Mouse (Mus musculus): Measurements from ENCODE around the gene Bach2. TPM values are rescaled to one million over a fixed set of nuclear protein-coding genes. Genes with fewer than 3 reads are reported as not detected.
A peak's percentile ranks its signal among the peaks of the same experiment; 100 is the strongest.

The Bach2 gene
- polyA plus RNA-seq, 1 experiment = 0.11 TPM

GRCm38 (mm10) chr4:32464540-32464939 is 225.9 kb downstream of the Bach2 start:
- no peaks in the 10 kb centered on the region for H3K27me3 ChIP-seq (ENCODE audit: control insufficient read depth, insufficient read depth, insufficient read length)
- no peaks in the 10 kb centered on the region for H3K79me2 ChIP-seq (ENCODE audit: control insufficient read depth, insufficient read depth)
- no peaks in the 10 kb centered on the region for H3K79me3 ChIP-seq (ENCODE audit: low read depth)
- no peak overlapping the region for H3ac ChIP-seq (ENCODE audit: control insufficient read depth, insufficient read length, low read depth)
- no peak for TF ChIP-seq CEBPB (IDR thresholded peaks at IDR 0.05; ENCODE audit: low read depth)
- TF ChIP-seq MYOG (IDR thresholded peaks at IDR 0.05; ENCODE audit: control insufficient read depth, extremely low read depth, insufficient read length) = no peak
- TF ChIP-seq CTCF (IDR thresholded peaks at IDR 0.05; ENCODE audit: control insufficient read depth, insufficient read depth, insufficient read length) = no peak
- TF ChIP-seq USF1 (IDR thresholded peaks at IDR 0.05; ENCODE audit: low read depth) = peak; percentile 66
- TF ChIP-seq FOSL1 (IDR thresholded peaks at IDR 0.05; ENCODE audit: insufficient read depth, low read length, poor library complexity, severe bottlenecking) = no peak
- no peaks in the 10 kb centered on the region for H3K36me3 ChIP-seq (ENCODE audit: control insufficient read depth, insufficient read depth)
- no peak overlapping the region for H3K4me3 ChIP-seq (ENCODE audit: insufficient read depth, poor library complexity, severe bottlenecking)

GRCm38 (mm10) chr4:32466031-32466430 is 227.4 kb downstream of the Bach2 start:
- no peak overlapping the region for H3K4me3 ChIP-seq (ENCODE audit: insufficient read depth, poor library complexity, severe bottlenecking)
- TF ChIP-seq MYOD1 (IDR thresholded peaks at IDR 0.05; ENCODE audit: control insufficient read depth, insufficient read length, low read depth) = no peak
- no peak for TF ChIP-seq FOSL1 (IDR thresholded peaks at IDR 0.05; ENCODE audit: insufficient read depth, low read length, poor library complexity, severe bottlenecking)
- TF ChIP-seq MYOG (IDR thresholded peaks at IDR 0.05; ENCODE audit: control insufficient read depth, extremely low read depth, insufficient read length) = no peak
- TF ChIP-seq CTCF (IDR thresholded peaks at IDR 0.05; ENCODE audit: control insufficient read depth, insufficient read depth, insufficient read length) = no peak
- no peak for TF ChIP-seq MAX (IDR thresholded peaks at IDR 0.05)
- TF ChIP-seq USF1 (IDR thresholded peaks at IDR 0.05; ENCODE audit: low read depth) = no peak
- no peak for TF ChIP-seq CEBPB (IDR thresholded peaks at IDR 0.05; ENCODE audit: low read depth)
- no peak overlapping the region for H3ac ChIP-seq (ENCODE audit: control insufficient read depth, insufficient read length, low read depth)
- no peaks in the 10 kb centered on the region for H3K79me2 ChIP-seq (ENCODE audit: control insufficient read depth, insufficient read depth)
- no peaks in the 10 kb centered on the region for H3K27me3 ChIP-seq (ENCODE audit: control insufficient read depth, insufficient read depth, insufficient read length)
- no peaks in the 10 kb centered on the region for H3K36me3 ChIP-seq (ENCODE audit: control insufficient read depth, insufficient read depth)
- no peaks in the 10 kb centered on the region for H3K79me3 ChIP-seq (ENCODE audit: low read depth)

GRCm38 (mm10) chr4:32477977-32478660 is 239.5 kb downstream of the Bach2 start:
- Histone ChIP-seq H3K27me3 (ENCODE audit: control insufficient read depth, insufficient read depth, insufficient read length) (no peaks in the 10 kb centered on the region), H3K79me2 (ENCODE audit: control insufficient read depth, insufficient read depth) (no peaks in the 10 kb centered on the region), H3K79me3 (ENCODE audit: low read depth) (no peaks in the 10 kb centered on the region), H3K36me3 (ENCODE audit: control insufficient read depth, insufficient read depth) (no peaks in the 10 kb centered on the region), H3ac (ENCODE audit: control insufficient read depth, insufficient read length, low read depth) (no peak overlapping the region), H3K4me3 (ENCODE audit: insufficient read depth, poor library complexity, severe bottlenecking) (no peak overlapping the region)
- TF ChIP-seq USF1 (IDR thresholded peaks at IDR 0.05; ENCODE audit: low read depth) (no peak), FOSL1 (IDR thresholded peaks at IDR 0.05; ENCODE audit: insufficient read depth, low read length, poor library complexity, severe bottlenecking) (no peak), CTCF (IDR thresholded peaks at IDR 0.05; ENCODE audit: control insufficient read depth, insufficient read depth, insufficient read length) (no peak), MYOG (IDR thresholded peaks at IDR 0.05; ENCODE audit: control insufficient read depth, extremely low read depth, insufficient read length) (no peak), MYOD1 (IDR thresholded peaks at IDR 0.05; ENCODE audit: control insufficient read depth, insufficient read length, low read depth) (no peak), MAX (IDR thresholded peaks at IDR 0.05) (no peak), CEBPB (IDR thresholded peaks at IDR 0.05; ENCODE audit: low read depth) (no peak)

GRCm38 (mm10) chr4:32479231-32479630 is 240.6 kb downstream of the Bach2 start:
- no peak for TF ChIP-seq CTCF (IDR thresholded peaks at IDR 0.05; ENCODE audit: control insufficient read depth, insufficient read depth, insufficient read length)
- TF ChIP-seq MYOG (IDR thresholded peaks at IDR 0.05; ENCODE audit: control insufficient read depth, extremely low read depth, insufficient read length) = no peak
- no peak for TF ChIP-seq CEBPB (IDR thresholded peaks at IDR 0.05; ENCODE audit: low read depth)
- no peak for TF ChIP-seq FOSL1 (IDR thresholded peaks at IDR 0.05; ENCODE audit: insufficient read depth, low read length, poor library complexity, severe bottlenecking)

GRCm38 (mm10) chr4:32479801-32480700 is 241.4 kb downstream of the Bach2 start:
- Histone ChIP-seq H3K27me3 (ENCODE audit: control insufficient read depth, insufficient read depth, insufficient read length) (no peaks in the 10 kb centered on the region), H3K4me3 (ENCODE audit: insufficient read depth, poor library complexity, severe bottlenecking) (no peak overlapping the region), H3K79me3 (ENCODE audit: low read depth) (no peaks in the 10 kb centered on the region), H3ac (ENCODE audit: control insufficient read depth, insufficient read length, low read depth) (no peak overlapping the region), H3K79me2 (ENCODE audit: control insufficient read depth, insufficient read depth) (no peaks in the 10 kb centered on the region), H3K36me3 (ENCODE audit: control insufficient read depth, insufficient read depth) (no peaks in the 10 kb centered on the region)
- TF ChIP-seq USF1 (IDR thresholded peaks at IDR 0.05; ENCODE audit: low read depth) (no peak), CTCF (IDR thresholded peaks at IDR 0.05; ENCODE audit: control insufficient read depth, insufficient read depth, insufficient read length) (no peak), MAX (IDR thresholded peaks at IDR 0.05) (no peak), MYOD1 (IDR thresholded peaks at IDR 0.05; ENCODE audit: control insufficient read depth, insufficient read length, low read depth) (no peak)

More at GRCm38 (mm10) chr4:32479231-32479630, 240.6 kb downstream of the Bach2 start:
- Histone ChIP-seq H3K36me3 (ENCODE audit: control insufficient read depth, insufficient read depth) (no peaks in the 10 kb centered on the region), H3K79me3 (ENCODE audit: low read depth) (no peaks in the 10 kb centered on the region), H3K27me3 (ENCODE audit: control insufficient read depth, insufficient read depth, insufficient read length) (no peaks in the 10 kb centered on the region), H3K4me3 (ENCODE audit: insufficient read depth, poor library complexity, severe bottlenecking) (no peak overlapping the region), H3ac (ENCODE audit: control insufficient read depth, insufficient read length, low read depth) (no peak overlapping the region), H3K79me2 (ENCODE audit: control insufficient read depth, insufficient read depth) (no peaks in the 10 kb centered on the region)

Measured in C2C12 (cell line).